Mouse (Mus musculus) olfactory bulb, adult 2 months (tissue): Measurements from ENCODE around the gene Cdkn1c. TPM values are rescaled to one million over a fixed set of nuclear protein-coding genes. Genes with fewer than 3 reads are reported as not detected.

ENCODE experiments used
- H3K27ac ChIP-seq: fragments of 200-500 bp; 2 replicates; pipeline ENCODE4 v1.5.1; 2012; ENCODE audit warnings: low read depth, low read length; ENCODE audit not compliant: insufficient read depth
- H3K4me1 ChIP-seq: fragments of 200-500 bp; 2 replicates; pipeline ENCODE4 v1.6.1; 2012; ENCODE audit warnings: low read length; ENCODE audit not compliant: control insufficient read depth, insufficient read depth
- H3K4me3 ChIP-seq: fragments of 200-500 bp; 2 replicates; pipeline ENCODE4 v1.5.1; 2012; ENCODE audit warnings: mild to moderate bottlenecking, low read depth, low read length, moderate library complexity; ENCODE audit not compliant: insufficient read depth
- CTCF ChIP-seq: fragments of 200-500 bp; IDR thresholded peaks from 2 replicates; pipeline ENCODE4 v1.5.1; 2012; ENCODE audit warnings: low read depth, mild to moderate bottlenecking, low read length, moderate library complexity; ENCODE audit not compliant: insufficient read depth
- POLR2A ChIP-seq: fragments of 200-500 bp; IDR thresholded peaks from 2 replicates; pipeline ENCODE4 v1.6.1; 2012; ENCODE audit warnings: mild to moderate bottlenecking, low read depth, low read length, moderate library complexity; ENCODE audit not compliant: insufficient read depth
- WGBS: fragments of 180-500 bp; shearing (Covaris S2); methylation state at CpG from one replicate; pipeline ENCODE4 v1.1.7; 2018; 5-methylcytosine and 5-hydroxymethylcytosine counted together
- polyA plus RNA-seq: library from polyadenylated mRNA; stranded (reverse); fragments of >200 nt; gene quantifications from 2 replicates; pipeline ENCODE4 v1.2.4, GENCODE M21; 2012; ENCODE audit warnings: low replicate concordance; ENCODE audit not compliant: missing spikeins, insufficient read depth, insufficient read length

Cdkn1c gene
- polyA plus RNA-seq, 1 experiment: not detected

- no peak overlapping the region for H3K27ac ChIP-seq
- TF ChIP-seq CTCF: no peak
- no peak for TF ChIP-seq POLR2A
- no peak overlapping the region for H3K4me3 ChIP-seq
- H3K4me1 ChIP-seq: no peaks in the 10 kb centered on the region
- WGBS: 91% methylated on average over 4 of the region's 4 CpGs
Observed at GRCm38 (mm10) chr7:143419585-143420160, 41.2 kb downstream of the Cdkn1c start.

DNA sequence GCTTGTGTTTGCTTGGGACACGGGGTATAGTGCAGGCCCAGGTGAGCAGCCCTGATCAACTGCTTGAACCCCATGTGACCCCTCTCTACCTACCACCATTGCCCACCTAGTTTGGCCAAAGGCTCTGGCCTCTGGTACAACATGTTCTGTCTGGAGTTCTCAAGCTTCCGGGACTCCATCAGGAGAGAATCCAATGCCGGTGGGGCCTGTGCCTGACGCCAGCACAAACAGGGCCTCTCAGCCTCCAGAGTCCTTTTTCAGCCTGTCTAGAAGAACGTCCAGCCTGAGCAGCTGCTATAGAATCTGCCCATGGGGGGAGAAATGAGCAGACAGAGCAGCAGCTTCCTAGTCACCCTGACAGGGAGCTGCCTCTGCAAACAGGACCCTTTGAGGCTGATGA, 43.0 kb downstream of the Cdkn1c start:
- Histone ChIP-seq H3K4me1 (no peaks in the 10 kb centered on the region), H3K4me3 (no peak overlapping the region), H3K27ac (no peak overlapping the region)
- TF ChIP-seq POLR2A (no peak), CTCF (no peak)
- 86% methylated on average over 5 of the region's 5 CpGs for WGBS

- WGBS: 87% methylated on average over 12 of the region's 12 CpGs
- no peak overlapping the region for H3K4me3 ChIP-seq
- H3K27ac ChIP-seq: no peak overlapping the region
- no peak for TF ChIP-seq CTCF
- no peak for TF ChIP-seq POLR2A
- H3K4me1 ChIP-seq: no peaks in the 10 kb centered on the region
Observed at GRCm38 (mm10) chr7:143416406-143416805, 44.4 kb downstream of the Cdkn1c start.

GRCm38 (mm10) chr7:143415070-143415469, 45.8 kb downstream of the Cdkn1c start:
- Histone ChIP-seq H3K4me3 (no peak overlapping the region), H3K27ac (no peak overlapping the region), H3K4me1 (no peaks in the 10 kb centered on the region)
- 82% methylated on average over 4 of the region's 4 CpGs for WGBS
- TF ChIP-seq POLR2A (no peak), CTCF (no peak)

DNA sequence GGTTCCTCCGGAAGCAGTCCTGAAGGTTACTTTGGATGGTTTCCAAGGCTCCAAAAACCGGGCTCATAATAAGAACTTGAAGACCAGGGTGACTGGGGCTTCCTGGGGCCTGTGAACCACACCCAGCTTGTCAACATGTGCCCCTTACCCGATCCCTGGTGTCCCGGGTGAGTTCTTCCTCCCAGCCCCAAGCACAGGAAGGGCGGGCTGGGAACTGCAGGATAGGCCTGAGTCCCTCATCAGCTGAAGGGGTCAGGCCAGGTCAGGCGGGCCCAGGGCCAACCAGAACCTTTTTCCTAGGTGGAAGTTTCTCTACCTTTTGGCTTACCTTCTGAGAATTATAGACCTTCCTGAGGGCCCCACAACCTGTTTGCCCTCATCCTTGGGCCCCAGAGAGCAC, 48.2 kb downstream of the Cdkn1c start:
- H3K4me1 ChIP-seq: no peaks in the 10 kb centered on the region; the same call in 1 of the 2 replicates
- H3K4me3 ChIP-seq: no peak overlapping the region
- no peak overlapping the region for H3K27ac ChIP-seq
- TF ChIP-seq POLR2A (no peak), CTCF (no peak)
- WGBS: 82% methylated on average over 6 of the region's 6 CpGs

GRCm38 (mm10) chr7:143408615-143409021, 52.2 kb downstream of the Cdkn1c start:
- 48% methylated on average over 13 of the region's 13 CpGs for WGBS
- Histone ChIP-seq H3K4me3 (no peak overlapping the region), H3K27ac (no peak overlapping the region), H3K4me1 (no peaks in the 10 kb centered on the region; the same call in 1 of the 2 replicates)
- TF ChIP-seq CTCF (no peak), POLR2A (no peak)

Other genes with a start within 250 kb of the Cdkn1c start
- not detected in 2 replicates for gene Slc22a18, start 12.7 kb upstream of the Cdkn1c start, polyA plus RNA-seq
- gene Phlda2, start 42.1 kb upstream of the Cdkn1c start, polyA plus RNA-seq: not detected in 2 replicates
- gene Nap1l4, start 88.1 kb upstream of the Cdkn1c start, polyA plus RNA-seq: not detected in 2 replicates
- not detected in 2 replicates for gene Cars, start 139.0 kb upstream of the Cdkn1c start, polyA plus RNA-seq
- gene Tnfrsf26, start 167.7 kb upstream of the Cdkn1c start, polyA plus RNA-seq: not detected in 2 replicates
- gene Tnfrsf22, start 188.6 kb upstream of the Cdkn1c start, polyA plus RNA-seq: not detected in 2 replicates
- gene Tnfrsf23, start 224.8 kb upstream of the Cdkn1c start, polyA plus RNA-seq: not detected in 2 replicates